Mouse (Mus musculus) heart, adult 2 months (tissue): ENCODE data around the gene Adam21. TPM values are rescaled to one million over a fixed set of nuclear protein-coding genes. Genes with fewer than 3 reads are reported as not detected.
"Not testable (repeated sequence)": the region's sequence is repeated elsewhere in the genome, so short reads cannot be mapped to it uniquely, and the experiment has no call there.

Experiments used
- DNase-seq, 2 experiments: peaks; one replicate each; pipeline ENCODE4 v3.0.0; 2021
- H3K27ac ChIP-seq: fragments of 200-600 bp; 2 replicates; pipeline ENCODE4 v1.8.1; 2022
- H3K27me3 ChIP-seq: fragments of 200-500 bp; 2 replicates; pipeline ENCODE4 v1.6.1; 2012; ENCODE audit warnings: mild to moderate bottlenecking, low read length, inconsistent platforms, mixed read lengths; ENCODE audit not compliant: control insufficient read depth, insufficient read depth
- H3K36me3 ChIP-seq: fragments of 200-500 bp; 2 replicates; pipeline ENCODE4 v1.6.1; 2012; ENCODE audit warnings: low read length, inconsistent platforms; ENCODE audit not compliant: control insufficient read depth, insufficient read depth
- H3K4me1 ChIP-seq: fragments of 200-500 bp; 2 replicates; pipeline ENCODE4 v1.6.1; 2011; ENCODE audit warnings: low read length; ENCODE audit not compliant: control insufficient read depth, insufficient read depth
- H3K4me3 ChIP-seq: fragments of 200-600 bp; 2 replicates; pipeline ENCODE4 v1.8.1; 2022
- H3K79me2 ChIP-seq: fragments of 200-500 bp; replicated peaks from 2 replicates; pipeline ENCODE4 v1.6.1; 2012; ENCODE audit warnings: mild to moderate bottlenecking, inconsistent platforms, low read length, moderate library complexity, mixed read lengths; ENCODE audit not compliant: control insufficient read depth, insufficient read depth
- H3K9ac ChIP-seq: fragments of 200-500 bp; 2 replicates; pipeline ENCODE4 v1.6.1; 2012; ENCODE audit warnings: low read depth, mild to moderate bottlenecking, control low read depth, inconsistent platforms, low read length, mixed read lengths
- CTCF ChIP-seq: fragments of 200-600 bp; IDR thresholded peaks from 2 replicates; pipeline ENCODE4 v1.8.1; 2022; ENCODE audit warnings: antibody characterized with exemption, mild to moderate bottlenecking, moderate library complexity
- EP300 ChIP-seq: fragments of 200-500 bp; IDR thresholded peaks from 2 replicates; pipeline ENCODE4 v1.6.1; 2011; ENCODE audit warnings: low read depth, low read length, control low read depth; ENCODE audit not compliant: insufficient read depth
- POLR2A ChIP-seq: fragments of 200-500 bp; IDR thresholded peaks from 2 replicates; pipeline ENCODE4 v1.6.1; 2011; ENCODE audit warnings: mild to moderate bottlenecking, low read depth, low read length, control low read depth; ENCODE audit not compliant: insufficient read depth
- WGBS: fragments of 180-500 bp; shearing (Covaris S2); methylation state at CpG from one replicate; pipeline ENCODE4 v1.1.7; 2018; 5-methylcytosine and 5-hydroxymethylcytosine counted together
- intact Hi-C: fragments of 180-260 bp; cut with DNase I; formaldehyde crosslinking; loops from one replicate; pipeline ENCODE4 v1.15.1; 2025
- polyA plus RNA-seq: library from polyadenylated mRNA; depleted of rRNA; stranded (reverse); fragments of >200 nt; gene quantifications from 2 replicates; pipeline ENCODE4 v1.2.3, GENCODE M21; 2012; rRNA removed
- total RNA-seq, 2 experiments: library from RNA; stranded (reverse); gene quantifications; 2 replicates each; pipeline ENCODE4 v1.2.3; 2021

The Adam21 gene
- total and polyA plus RNA-seq, 3 experiments: 0.10 TPM; not detected in 2

DNA sequence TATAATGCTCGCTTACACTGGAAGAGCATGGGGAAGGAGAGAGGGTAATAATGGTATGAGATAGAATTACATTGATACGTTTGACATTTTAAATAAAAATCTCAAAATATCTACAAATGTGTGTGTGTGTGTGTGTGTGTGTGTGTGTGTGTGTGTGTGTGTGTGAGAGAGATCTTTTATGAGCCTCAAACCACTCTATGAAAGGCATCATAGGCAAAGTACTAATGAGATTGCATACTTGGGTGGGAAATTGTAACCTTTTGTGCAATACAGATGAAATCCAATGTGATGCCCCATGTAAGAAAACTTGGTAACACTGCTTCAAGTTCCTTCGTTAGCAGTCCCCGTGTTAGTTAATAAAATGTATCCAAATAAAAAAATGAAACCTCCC, 35.2 kb downstream of the Adam21 start:
- TF ChIP-seq CTCF: no peak
- TF ChIP-seq POLR2A: no peak
- TF ChIP-seq EP300: no peak
- DNase-seq: no peak
- intact Hi-C loops: loop anchor here (5.0 kb wide), 2 partner anchors 51 to 59 kb away; no protein-coding TSS in a partner anchor
- WGBS: 39% methylated on average over 4 of the region's 4 CpGs
- no peaks in the 10 kb centered on the region for H3K27me3 ChIP-seq
- 0 out of 2 replicates have a peak, but pooled peaks cover 2% of the 10 kb centered on the region for H3K36me3 ChIP-seq
- peak overlapping the region; percentile 85 for H3K27ac ChIP-seq
- H3K9ac ChIP-seq: peak overlapping the region; percentile 91
- peaks cover 2% of the 10 kb centered on the region for H3K79me2 ChIP-seq
- H3K4me3 ChIP-seq: peak overlapping the region; percentile 83
- H3K4me1 ChIP-seq: peaks cover 1% of the 10 kb centered on the region; the same call in 1 of the 2 replicates

DNA sequence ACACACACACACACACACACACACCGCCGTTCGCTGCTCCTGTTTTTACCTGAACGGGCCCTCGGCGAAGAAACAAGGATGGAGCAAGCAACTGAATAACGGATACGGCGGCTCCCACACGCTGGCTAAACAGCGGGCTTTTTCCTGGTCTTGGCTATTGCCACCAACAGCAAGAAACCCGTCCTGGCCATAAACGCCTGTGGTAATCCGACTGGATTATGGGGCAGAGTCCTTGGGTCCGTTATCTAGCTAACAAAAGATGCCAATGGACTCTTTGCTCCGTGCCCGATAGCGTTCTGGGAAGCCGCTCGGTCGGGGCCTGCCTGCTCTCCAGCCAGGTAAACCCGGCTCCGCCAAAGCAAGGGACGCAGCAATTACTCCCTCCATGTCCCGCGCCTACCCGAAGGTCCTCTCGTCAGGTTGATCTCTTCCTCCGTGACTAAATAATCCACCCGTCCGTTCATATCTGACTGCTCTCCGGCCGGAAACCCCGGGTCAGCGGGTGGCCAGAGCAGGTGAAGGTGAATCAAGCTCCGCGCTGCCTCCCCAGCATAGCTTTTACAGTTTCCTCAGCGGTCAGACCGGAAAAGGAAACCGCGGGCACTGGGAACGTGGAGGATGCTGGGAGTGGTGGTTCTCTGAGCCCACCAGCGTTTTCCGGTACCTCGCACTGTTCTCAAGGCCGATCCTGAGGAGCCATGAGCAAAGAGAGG, 35.8 kb downstream of the Adam21 start, which contains the start of the genes Gm20498 and Synj2bp:
Gm20498 (minus strand) TSS at position 590 of the 713 bp plus-strand sequence.
Synj2bp (minus strand) TSS at position 596 of the 713 bp plus-strand sequence.
- under 1% methylated on average over 46 of the region's 46 CpGs for WGBS
- intact Hi-C loops: loop anchor here (5.0 kb wide), 2 partner anchors 50 to 60 kb away; no protein-coding TSS in a partner anchor
- peak; percentile 85 to 87 for DNase-seq

DNA sequence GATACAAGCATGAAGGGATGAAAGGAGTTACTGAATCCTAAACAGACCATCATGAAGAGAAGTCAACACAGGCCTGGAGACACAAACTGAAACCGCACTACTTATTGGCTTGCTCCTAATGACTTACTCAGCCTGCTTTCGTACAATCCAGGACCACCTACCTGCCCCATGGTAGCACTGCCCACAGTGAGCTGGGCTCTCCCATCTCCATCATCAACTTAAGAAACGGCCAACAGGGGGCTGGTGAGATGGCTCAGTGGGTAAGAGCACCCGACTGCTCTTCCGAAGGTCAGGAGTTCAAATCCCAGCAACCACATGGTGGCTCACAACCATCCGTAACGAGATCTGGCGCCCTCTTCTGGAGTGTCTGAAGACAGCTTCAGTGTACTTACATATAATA, 37.7 kb downstream of the Adam21 start:
- not testable (repeated sequence) for H3K4me1 ChIP-seq, DNase-seq, H3K9ac ChIP-seq, H3K27ac ChIP-seq, H3K27me3 ChIP-seq, H3K4me3 ChIP-seq, H3K36me3 ChIP-seq, H3K79me2 ChIP-seq
- intact Hi-C loops: loop anchor here (5.0 kb wide), 2 partner anchors 48 to 62 kb away; no protein-coding TSS in a partner anchor
- WGBS: 76% methylated on average over 8 of the region's 8 CpGs

More for the DNA sequence above, 35.8 kb downstream of the Adam21 start, which contains the start of the genes Gm20498 and Synj2bp:
- H3K4me3 ChIP-seq: peak within 1 kb of the TSS; percentile 83
- no peaks in the 10 kb centered on the region for H3K27me3 ChIP-seq
- no peak for TF ChIP-seq EP300
- TF ChIP-seq POLR2A: peak; percentile 83
- H3K27ac ChIP-seq: peak within 1 kb of the TSS; percentile 85
- H3K4me1 ChIP-seq: peaks cover 1% of the 10 kb centered on the region; the same call in 1 of the 2 replicates
- peak within 1 kb of the TSS; percentile 91 for H3K9ac ChIP-seq
- 0 out of 2 replicates have a peak, but pooled peaks cover 2% of the 10 kb centered on the region for H3K36me3 ChIP-seq
- peaks cover 2% of the 10 kb centered on the region for H3K79me2 ChIP-seq

Other genes starting within 250 kb of the Adam21 start
- gene Slc8a3, start 235.3 kb downstream of the Adam21 start, total RNA-seq: under 1 TPM in 1 of 2 experiments, not detected in 1; 0.08 TPM
- 0.18 TPM in 2 replicates for gene Slc8a3, start 235.3 kb downstream of the Adam21 start, polyA plus RNA-seq
- gene Gm4787, start 189.0 kb downstream of the Adam21 start, total RNA-seq: under 1 TPM; 0.39 to 0.59 TPM
- 0.12 and 0.23 TPM in 2 replicates for gene Gm4787, start 189.0 kb downstream of the Adam21 start, polyA plus RNA-seq
- under 1 TPM; 0.41 to 0.50 TPM for gene Adam4, start 146.5 kb downstream of the Adam21 start, total RNA-seq
- gene Adam4, start 146.5 kb downstream of the Adam21 start, polyA plus RNA-seq: 0.08 and 0.12 TPM in 2 replicates
- gene Cox16, start 83.3 kb downstream of the Adam21 start, total RNA-seq: 10 to 100 TPM; 58.8 to 66.8 TPM
- 56.6 and 78.9 TPM in 2 replicates for gene Cox16, start 83.3 kb downstream of the Adam21 start, polyA plus RNA-seq
- 10 to 100 TPM; 44.2 to 48.8 TPM for gene Gm20498, start 35.6 kb downstream of the Adam21 start, total RNA-seq
- gene Gm20498, start 35.6 kb downstream of the Adam21 start, polyA plus RNA-seq: 12.1 and 18.3 TPM in 2 replicates
- 10 to 100 TPM; 39.5 to 41.7 TPM for gene Synj2bp, start 35.6 kb downstream of the Adam21 start, total RNA-seq
- 35.9 and 66.7 TPM in 2 replicates for gene Synj2bp, start 35.6 kb downstream of the Adam21 start, polyA plus RNA-seq
- gene Med6, start 26.5 kb upstream of the Adam21 start, total RNA-seq: 10 to 100 TPM; 12.9 to 13.9 TPM
- 6.8 and 9.5 TPM in 2 replicates for gene Med6, start 26.5 kb upstream of the Adam21 start, polyA plus RNA-seq
- gene Ttc9, start 62.8 kb upstream of the Adam21 start, total RNA-seq: 1 to 10 TPM; 1.7 to 2.2 TPM
- gene Ttc9, start 62.8 kb upstream of the Adam21 start, polyA plus RNA-seq: 1.7 and 2.0 TPM in 2 replicates
- gene Map3k9, start 212.7 kb upstream of the Adam21 start, total RNA-seq: under 1 TPM; 0.08 to 0.20 TPM
- 0.20 and 0.29 TPM in 2 replicates for gene Map3k9, start 212.7 kb upstream of the Adam21 start, polyA plus RNA-seq